Mouse (Mus musculus): Measurements from ENCODE around the gene Thoc6. TPM values are rescaled to one million over a fixed set of nuclear protein-coding genes. Genes with fewer than 3 reads are reported as not detected.

Thoc6 gene
- 32.9 TPM for polyA plus RNA-seq (2021)

GRCm38 (mm10) chr17:23673424-23674073 is at the start of gene Thoc6, which contains the start of gene Hcfc1r1:
Gene Thoc6 (minus strand): TSS chr17:23673882.
Gene Hcfc1r1 (plus strand): TSS chr17:23673596.
- POLR2A ChIA-PET = interaction anchor here (1.5 to 4.0 kb wide), 2 partner anchors 8 to 26 kb away, joined by 4 to 28 read pairs; no protein-coding TSS in a partner anchor
- TF ChIP-seq CTCF (IDR thresholded peaks at IDR 0.05) = no peak
- CTCF ChIA-PET = interaction anchor here (1.2 to 2.9 kb wide), 3 partner anchors 10 to 26 kb away, joined by 3 to 13 read pairs (median 3); no protein-coding TSS in a partner anchor
- in situ Hi-C loops (cut with MboI; ENCODE audit: low pct_unique_long_range_greater_than_20kb) = no loop called here
- H3K27me3 ChIP-seq = no peaks in the 10 kb centered on the region
- ATAC-seq (peak; percentile 68), DNase-seq (ENCODE audit: low read depth, low spot score) (peak; percentile 77)

GRCm38 (mm10) chr17:23722376-23723125 is 48.9 kb upstream of the Thoc6 start, which contains the start of gene 1520401A03Rik:
Gene 1520401A03Rik (minus strand): TSS chr17:23722783.
- H3K27me3 ChIP-seq = peaks cover 9% of the 10 kb centered on the region
- DNase-seq (ENCODE audit: low read depth, low spot score) (no peak), ATAC-seq (no peak)
- in situ Hi-C loops (cut with MboI; ENCODE audit: low pct_unique_long_range_greater_than_20kb) = no loop called here
- ChIA-PET CTCF (interaction anchor here (0.9 to 4.2 kb wide), 2 partner anchors 8 to 16 kb away, joined by 3 to 21 read pairs; no protein-coding TSS in a partner anchor), POLR2A (interaction anchor here (1.1 kb wide), 1 partner anchor 55 kb away, joined by 4 read pairs; no protein-coding TSS in a partner anchor)
- TF ChIP-seq CTCF (IDR thresholded peaks at IDR 0.05) = no peak

GRCm38 (mm10) chr17:23721886-23722285 is 48.2 kb upstream of the Thoc6 start:
- ChIA-PET CTCF (interaction anchor here (0.9 to 4.2 kb wide), 2 partner anchors 8 to 16 kb away, joined by 3 to 21 read pairs; no protein-coding TSS in a partner anchor), POLR2A (no interaction called here)
- peaks cover 9% of the 10 kb centered on the region for H3K27me3 ChIP-seq
- no peak for DNase-seq (ENCODE audit: low read depth, low spot score)
- no peak for TF ChIP-seq CTCF (IDR thresholded peaks at IDR 0.05)
- in situ Hi-C loops (cut with MboI; ENCODE audit: low pct_unique_long_range_greater_than_20kb) = no loop called here
- ATAC-seq = no peak

GRCm38 (mm10) chr17:23719455-23719854 is 45.8 kb upstream of the Thoc6 start:
- no peak for TF ChIP-seq CTCF (IDR thresholded peaks at IDR 0.05)
- ATAC-seq = no peak

GRCm38 (mm10) chr17:23717003-23717402 is 43.3 kb upstream of the Thoc6 start:
- no peak for DNase-seq (ENCODE audit: low read depth, low spot score)
- ATAC-seq = no peak
- in situ Hi-C loops (cut with MboI; ENCODE audit: low pct_unique_long_range_greater_than_20kb) = no loop called here
- ChIA-PET CTCF (interaction anchor here (3.8 kb wide), 1 partner anchor 11 kb away, joined by 11 read pairs; no protein-coding TSS in a partner anchor), POLR2A (interaction anchor here (1.3 kb wide), 1 partner anchor 11 kb away, joined by 3 read pairs; no protein-coding TSS in a partner anchor)
- no peak for TF ChIP-seq CTCF (IDR thresholded peaks at IDR 0.05)
- peaks cover 12% of the 10 kb centered on the region for H3K27me3 ChIP-seq

More at GRCm38 (mm10) chr17:23719455-23719854, 45.8 kb upstream of the Thoc6 start:
- POLR2A ChIA-PET = no interaction called here
- CTCF ChIA-PET = no interaction called here
- no peak for DNase-seq (ENCODE audit: low read depth, low spot score)
- H3K27me3 ChIP-seq = peaks cover 9% of the 10 kb centered on the region
- in situ Hi-C loops (cut with MboI; ENCODE audit: low pct_unique_long_range_greater_than_20kb) = no loop called here

GRCm38 (mm10) chr17:23706212-23706611 is 32.5 kb upstream of the Thoc6 start:
- ChIA-PET POLR2A (interaction anchor here (1.1 kb wide), 1 partner anchor 10 kb away, joined by 3 read pairs; no protein-coding TSS in a partner anchor), CTCF (interaction anchor here (0.7 to 2.2 kb wide), 23 partner anchors 10 to 142 kb away, joined by 3 to 21 read pairs (median 4); partner anchors contain the start of genes 1520401A03Rik, Bicdl2, Cldn9 and Pkmyt1)
- DNase-seq (ENCODE audit: low read depth, low spot score) (no peak), ATAC-seq (peak; percentile 76)
- peak; percentile 96 for TF ChIP-seq CTCF (IDR thresholded peaks at IDR 0.05)
- H3K27me3 ChIP-seq = no peaks in the 10 kb centered on the region
- in situ Hi-C loops (cut with MboI; ENCODE audit: low pct_unique_long_range_greater_than_20kb) = no loop called here

GRCm38 (mm10) chr17:23705525-23706104 is 31.9 kb upstream of the Thoc6 start:
- ChIA-PET CTCF (interaction anchor here (0.7 to 2.2 kb wide), 21 partner anchors 9 to 141 kb away, joined by 3 to 21 read pairs (median 5); partner anchors contain the start of genes 1520401A03Rik, Bicdl2, Cldn9 and Pkmyt1), POLR2A (interaction anchor here (1.1 kb wide), 1 partner anchor 11 kb away, joined by 3 read pairs; no protein-coding TSS in a partner anchor)
- no peaks in the 10 kb centered on the region for H3K27me3 ChIP-seq
- no peak for TF ChIP-seq CTCF (IDR thresholded peaks at IDR 0.05)
- ATAC-seq (no peak), DNase-seq (ENCODE audit: low read depth, low spot score) (no peak)
- in situ Hi-C loops (cut with MboI; ENCODE audit: low pct_unique_long_range_greater_than_20kb) = no loop called here

- no peaks in the 10 kb centered on the region for H3K27me3 ChIP-seq
- CTCF ChIA-PET = no interaction called here
- in situ Hi-C loops (cut with MboI; ENCODE audit: low pct_unique_long_range_greater_than_20kb) = loop anchor here (5.0 kb wide), 2 partner anchors 42 to 137 kb away; partner anchors contain the start of gene Bicdl2
- DNase-seq (ENCODE audit: low read depth, low spot score) (no peak), ATAC-seq (no peak)
- no peak for TF ChIP-seq CTCF (IDR thresholded peaks at IDR 0.05)
- POLR2A ChIA-PET = no interaction called here
Measured at GRCm38 (mm10) chr17:23704741-23705140, 31.1 kb upstream of the Thoc6 start.

GRCm38 (mm10) chr17:23703301-23703700 is 29.6 kb upstream of the Thoc6 start:
- no peaks in the 10 kb centered on the region for H3K27me3 ChIP-seq
- POLR2A ChIA-PET = no interaction called here
- no peak for TF ChIP-seq CTCF (IDR thresholded peaks at IDR 0.05)
- DNase-seq (ENCODE audit: low read depth, low spot score) (no peak), ATAC-seq (no peak)
- in situ Hi-C loops (cut with MboI; ENCODE audit: low pct_unique_long_range_greater_than_20kb) = loop anchor here (5.0 kb wide), 2 partner anchors 41 to 136 kb away; partner anchors contain the start of gene Bicdl2
- CTCF ChIA-PET = interaction anchor here (0.7 kb wide), 2 partner anchors 42 to 73 kb away, joined by 3 read pairs; no protein-coding TSS in a partner anchor
